In the genomic region with DNA sequence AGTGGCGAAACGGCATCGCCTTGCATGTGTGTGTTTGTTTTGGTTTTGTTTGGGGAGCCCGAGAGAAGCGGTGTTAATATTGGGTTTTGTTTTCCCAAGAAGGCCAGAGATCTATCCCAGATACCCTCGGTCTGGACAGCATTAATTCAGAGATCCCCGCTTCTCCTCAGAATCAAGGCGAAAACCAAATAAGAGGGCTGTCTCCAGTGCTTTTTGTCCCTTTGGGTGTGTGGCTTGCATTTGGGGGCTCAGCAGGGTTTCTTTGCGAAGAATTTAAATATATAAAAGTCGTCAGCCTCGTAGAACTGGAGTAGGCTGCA, we compare ENCODE assay signal across 8 mouse cellular contexts. TPM values are rescaled to one million over a fixed set of nuclear protein-coding genes. Genes with fewer than 3 reads are reported as not detected.
A peak's percentile ranks its signal among the peaks of the same experiment; 100 is the strongest.
DNase-seq lines count a peak whose midpoint lies in the region; ATAC-seq and TF ChIP-seq lines count a peak whose summit lies in the region.

No protein-coding gene starts in this region.

- TF ChIP-seq EP300 in MEL (IDR thresholded peaks at IDR 0.05; ENCODE audit: low read depth in 1 of 2, low read length in 2 of 2): no peak

- no peak for TF ChIP-seq CTCF in kidney, adult 2 months (conservative IDR thresholded peaks at IDR 0.05; ENCODE audit: insufficient read depth, insufficient read length, low read depth, low read length)
- no peak for TF ChIP-seq CTCF in MEL (IDR thresholded peaks at IDR 0.05 in 2 of 3, conservative IDR thresholded peaks at IDR 0.05 in 1 of 3; ENCODE audit: control insufficient read depth in 1 of 3, insufficient read depth in 1 of 3, low read depth in 2 of 3, low read length in 3 of 3, poor library complexity in 1 of 3, severe bottlenecking in 1 of 3)

- WGBS in kidney, adult 2 months: 4% methylated on average over 11 of the region's 11 CpGs
- WGBS in hindbrain, embryonic 11.5 days: 2% methylated on average over 11 of the region's 11 CpGs
- WGBS in midbrain, embryonic 11.5 days: 1% methylated on average over 11 of the region's 11 CpGs

- peak overlapping the region; percentile 82 for H3K4me2 ChIP-seq in hindbrain, embryonic 11.5 days (replicated peaks; ENCODE audit: low read depth, low read length)
- H3K4me2 ChIP-seq in midbrain, embryonic 11.5 days: peak overlapping the region; percentile 80

- H3K27me3 ChIP-seq in kidney, adult 2 months (replicated peaks; ENCODE audit: control insufficient read depth, insufficient read depth, low read length): no peaks in the 10 kb centered on the region
- H3K27me3 ChIP-seq in MEL (ENCODE audit: control insufficient read depth in 1 of 2, insufficient read depth in 2 of 2, low read length in 2 of 2): no peaks in the 10 kb centered on the region
- no peaks in the 10 kb centered on the region for H3K27me3 ChIP-seq in hindbrain, embryonic 11.5 days (ENCODE audit: control insufficient read depth, insufficient read depth, low read length)
- peaks cover 3% of the 10 kb centered on the region; the same call in 1 of the 2 replicates for H3K27me3 ChIP-seq in midbrain, embryonic 11.5 days (ENCODE audit: control insufficient read depth, insufficient read depth, low read length)

- no peak for TF ChIP-seq RAD21 in MEL (IDR thresholded peaks at IDR 0.05; ENCODE audit: low read depth, low read length)

- H3K9me3 ChIP-seq in MEL (replicated peaks; ENCODE audit: insufficient read depth, low read length): no peaks in the 10 kb centered on the region
- no peaks in the 10 kb centered on the region for H3K9me3 ChIP-seq in hindbrain, embryonic 11.5 days (ENCODE audit: control insufficient read depth, low read length)
- no peaks in the 10 kb centered on the region for H3K9me3 ChIP-seq in midbrain, embryonic 11.5 days (ENCODE audit: control insufficient read depth, low read length)

- H3K9ac ChIP-seq in MEL (ENCODE audit: control insufficient read depth, low read depth, low read length, poor library complexity, severe bottlenecking): peak overlapping the region; percentile 88
- peak overlapping the region; percentile 74 for H3K9ac ChIP-seq in hindbrain, embryonic 11.5 days (ENCODE audit: low read depth, low read length)
- peak overlapping the region; percentile 91 for H3K9ac ChIP-seq in midbrain, embryonic 11.5 days (ENCODE audit: low read length)

- no peaks in the 10 kb centered on the region for H3K36me3 ChIP-seq in kidney, adult 2 months (ENCODE audit: control insufficient read depth, insufficient read depth, low read length)
- H3K36me3 ChIP-seq in MEL (ENCODE audit: control insufficient read depth in 1 of 2, insufficient read depth in 2 of 2, low read length in 2 of 2): peaks cover 0 to 2% of the 10 kb centered on the region in 2 experiments; a peak in 1 of 4 replicates
- no peaks in the 10 kb centered on the region for H3K36me3 ChIP-seq in hindbrain, embryonic 11.5 days (ENCODE audit: control insufficient read depth, insufficient read depth, low read length)
- no peaks in the 10 kb centered on the region for H3K36me3 ChIP-seq in midbrain, embryonic 11.5 days (ENCODE audit: control insufficient read depth, insufficient read depth, low read length)

- no peak for DNase-seq in kidney, adult 2 months
- no peak for DNase-seq in kidney, postnatal 36 days
- DNase-seq in MEL (ENCODE audit: low read depth, low spot score) (no peak), adipocyte (ENCODE audit: low spot score) (no peak)
- no peak for DNase-seq in hindbrain, embryonic 11.5 days (ENCODE audit: low spot score)
- DNase-seq in midbrain, embryonic 11.5 days (ENCODE audit: low spot score, missing footprints): peak; percentile 97
- DNase-seq in cerebellum, adult 9-11 months: no peak
- DNase-seq in cerebellum, adult 9-10 months: no peak

- no peak; the same call in none of the 2 replicates for ATAC-seq in hindbrain, embryonic 11.5 days (ENCODE audit: low FRiP score)
- ATAC-seq in midbrain, embryonic 11.5 days (ENCODE audit: low FRiP score): no peak

- no peak for TF ChIP-seq POLR2A in kidney, adult 2 months (IDR thresholded peaks at IDR 0.05; ENCODE audit: low read depth, low read length)
- TF ChIP-seq POLR2A in MEL (IDR thresholded peaks at IDR 0.05; ENCODE audit: control insufficient read depth in 1 of 2, insufficient read depth in 1 of 2, low read depth in 1 of 2, low read length in 2 of 2, poor library complexity in 1 of 2): no peak

- H3K27ac ChIP-seq in kidney, adult 2 months (ENCODE audit: insufficient read depth, low read depth, low read length): peak overlapping the region; percentile 54; the same call in 1 of the 2 replicates
- H3K27ac ChIP-seq in MEL (ENCODE audit: control insufficient read depth, low read depth, low read length): no peak overlapping the region
- H3K27ac ChIP-seq in hindbrain, embryonic 11.5 days (ENCODE audit: low read depth, low read length): no peak overlapping the region
- no peak overlapping the region for H3K27ac ChIP-seq in midbrain, embryonic 11.5 days (ENCODE audit: low read depth, low read length)

- H3K4me3 ChIP-seq in kidney, adult 2 months (ENCODE audit: insufficient read depth, low read depth, low read length): peak overlapping the region; percentile 67
- peak overlapping the region; percentile 96 to 98 for H3K4me3 ChIP-seq in MEL (ENCODE audit: control insufficient read depth in 1 of 2, insufficient read depth in 1 of 2, low read depth in 2 of 2, low read length in 2 of 2)
- H3K4me3 ChIP-seq in hindbrain, embryonic 11.5 days (ENCODE audit: low read depth, low read length): peak overlapping the region; percentile 61
- H3K4me3 ChIP-seq in midbrain, embryonic 11.5 days (ENCODE audit: low read depth, low read length): peak overlapping the region; percentile 79

- no peaks in the 10 kb centered on the region; the same call in 1 of the 2 replicates for H3K79me2 ChIP-seq in MEL (ENCODE audit: control insufficient read depth, insufficient read depth, low read length, poor library complexity)

- H3K4me1 ChIP-seq in kidney, adult 2 months (ENCODE audit: control insufficient read depth, insufficient read depth, low read length): peaks cover 10% of the 10 kb centered on the region
- 0 out of 4 replicates have a peak, but pooled peaks cover 0 to 3% of the 10 kb centered on the region in 2 experiments for H3K4me1 ChIP-seq in MEL (ENCODE audit: control insufficient read depth in 1 of 2, insufficient read depth in 2 of 2, low read length in 2 of 2)
- H3K4me1 ChIP-seq in hindbrain, embryonic 11.5 days (replicated peaks; ENCODE audit: control insufficient read depth, insufficient read depth, low read length): no peaks in the 10 kb centered on the region
- H3K4me1 ChIP-seq in midbrain, embryonic 11.5 days (ENCODE audit: control insufficient read depth, insufficient read depth, low read length): peaks cover 3% of the 10 kb centered on the region; the same call in 1 of the 2 replicates

TF ChIP-seq in MEL, 35 proteins besides CTCF, POLR2A, EP300 and RAD21:
- TF ChIP-seq RCOR1 (IDR thresholded peaks at IDR 0.05; ENCODE audit: low read depth, low read length): no peak
- TF ChIP-seq TCF12 (IDR thresholded peaks at IDR 0.05; ENCODE audit: low read depth, low read length): no peak
- TF ChIP-seq ELF1 (IDR thresholded peaks at IDR 0.05; ENCODE audit: low read depth, low read length): no peak
- TF ChIP-seq KAT2A (conservative IDR thresholded peaks at IDR 0.05; ENCODE audit: low read depth, low read length): no peak
- TF ChIP-seq MEF2A (IDR thresholded peaks at IDR 0.05; ENCODE audit: extremely low read depth, insufficient replicate concordance, low read depth, low read length, poor library complexity, severe bottlenecking): no peak
- TF ChIP-seq SIN3A (IDR thresholded peaks at IDR 0.05; ENCODE audit: low read length): no peak
- no peak; the same call in 1 of the 2 replicates for TF ChIP-seq MAX (IDR thresholded peaks at IDR 0.05; ENCODE audit: low read length)

RNA-seq across cellular contexts. Expression of a gene that starts 0.3 kb away (rescaled TPM):
- polyA plus RNA-seq in kidney, adult 2 months (2012; rRNA removed): 20.0 and 21.8 TPM in 2 replicates
- total RNA-seq in MEL (2012; rRNA removed): 0.56 and 0.62 TPM in 2 replicates
- polyA plus RNA-seq in MEL (2012; ENCODE audit: insufficient read depth in 1 of 2, insufficient read length in 2 of 2, low read depth in 1 of 2, low replicate concordance in 2 of 2, missing spikeins in 1 of 2): 1 to 10 TPM in 1 of 2 experiments, not detected in 1; 2.4 TPM
- 6.7 and 9.7 TPM in 2 replicates for polyA plus RNA-seq in hindbrain, embryonic 11.5 days (2014; fragmentation: Nextera tagmentation; extraction: Ambion mirVana)
- 5.7 and 7.8 TPM in 2 replicates for polyA plus RNA-seq in midbrain, embryonic 11.5 days (2014; fragmentation: Nextera tagmentation; extraction: Ambion mirVana)

RNA-seq across cellular contexts. Expression of a gene that starts 54.3 kb away (rescaled TPM):
- polyA plus RNA-seq in kidney, adult 2 months (2012; rRNA removed): 4.2 and 5.4 TPM in 2 replicates
- total RNA-seq in MEL (2012; rRNA removed): not detected in 2 replicates
- not detected for polyA plus RNA-seq in MEL (2012; ENCODE audit: insufficient read depth in 1 of 2, insufficient read length in 2 of 2, low read depth in 1 of 2, low replicate concordance in 2 of 2, missing spikeins in 1 of 2)
- polyA plus RNA-seq in hindbrain, embryonic 11.5 days (2014; fragmentation: Nextera tagmentation; extraction: Ambion mirVana): 4.5 and 6.7 TPM in 2 replicates
- 5.1 and 5.8 TPM in 2 replicates for polyA plus RNA-seq in midbrain, embryonic 11.5 days (2014; fragmentation: Nextera tagmentation; extraction: Ambion mirVana)
